Mouse (Mus musculus) megakaryocyte-erythroid progenitor cell, adult 5-6 weeks (primary cell): ENCODE results near the gene 3110021N24Rik. TPM values are rescaled to one million over a fixed set of nuclear protein-coding genes. Genes with fewer than 3 reads are reported as not detected.
"Not testable (repeated sequence)": the region's sequence is repeated elsewhere in the genome, so short reads cannot be mapped to it uniquely, and the experiment has no call there.

Source experiments
- ATAC-seq: replicated peaks from 2 replicates; pipeline ENCODE4 v1.8.0; 2016; ENCODE audit warnings: mild to moderate bottlenecking, inconsistent platforms; ENCODE audit not compliant: severe bottlenecking, poor library complexity, low FRiP score, low TSS enrichment
- total RNA-seq, 2 experiments: library from RNA; stranded (forward) in 1 of 2; stranded (reverse) in 1 of 2; fragments of 200-1000, 215-1000 nt in 1 of 2; fragments of >200 nt in 1 of 2; fragmentation: Nextera tagmentation in 1 of 2; gene quantifications; 2 replicates each; pipeline ENCODE4 v1.2.3; 2014 to 2017

3110021N24Rik gene
- total RNA-seq (2014; fragmentation: Nextera tagmentation) (not detected in 2 replicates), total RNA-seq (2017) (not detected in 2 replicates)

DNA sequence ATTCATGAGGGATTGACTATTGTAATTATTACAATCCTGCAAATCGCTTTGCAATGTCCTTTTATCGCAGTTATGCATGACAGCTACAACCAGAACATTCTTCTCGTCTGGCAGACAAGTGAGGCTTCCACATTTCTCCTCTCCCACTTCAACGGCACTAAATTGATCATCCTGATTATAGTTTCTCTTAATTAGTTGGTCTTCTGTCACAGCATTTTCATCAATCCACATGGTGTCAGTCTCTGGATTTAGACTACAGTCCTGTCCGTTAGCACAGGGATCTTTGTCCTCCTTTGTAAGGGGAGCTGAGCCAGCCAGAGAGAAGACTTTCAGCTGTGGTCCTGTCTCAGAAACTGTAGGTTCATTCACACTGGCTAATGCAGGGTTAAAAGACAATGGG, at the start of gene 3110021N24Rik:
TSS of gene 3110021N24Rik (plus strand) at position 301 of the 400 bp plus-strand sequence.
- no peak for ATAC-seq

GRCm38 (mm10) chr4:108686156-108686555, 33.3 kb upstream of the 3110021N24Rik start:
- no peak for ATAC-seq

- not testable (repeated sequence) for ATAC-seq
These were observed 32.4 kb upstream of the 3110021N24Rik start for GRCm38 (mm10) chr4:108687098-108687497.

DNA sequence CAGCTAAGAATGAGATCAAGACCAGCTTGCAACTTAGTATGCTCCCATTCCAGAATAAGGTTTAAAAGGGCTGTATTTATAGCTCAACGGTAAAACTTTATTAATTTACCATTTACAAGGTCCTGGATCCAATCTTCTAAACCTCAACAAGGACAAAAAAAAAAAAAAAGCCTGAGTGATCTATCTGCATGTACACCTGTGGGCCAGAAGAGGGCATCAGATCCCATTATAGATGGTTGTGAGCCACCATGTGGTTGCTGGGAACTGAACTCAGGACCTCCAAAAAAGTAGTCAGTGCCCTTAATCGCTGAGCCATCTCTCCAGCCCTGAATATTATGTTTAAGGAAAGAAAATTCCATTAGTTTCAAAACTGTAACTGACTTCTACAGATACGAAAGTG, 29.0 kb upstream of the 3110021N24Rik start:
- no peak for ATAC-seq

GRCm38 (mm10) chr4:108691469-108691868, 28.0 kb upstream of the 3110021N24Rik start:
- no peak for ATAC-seq

DNA sequence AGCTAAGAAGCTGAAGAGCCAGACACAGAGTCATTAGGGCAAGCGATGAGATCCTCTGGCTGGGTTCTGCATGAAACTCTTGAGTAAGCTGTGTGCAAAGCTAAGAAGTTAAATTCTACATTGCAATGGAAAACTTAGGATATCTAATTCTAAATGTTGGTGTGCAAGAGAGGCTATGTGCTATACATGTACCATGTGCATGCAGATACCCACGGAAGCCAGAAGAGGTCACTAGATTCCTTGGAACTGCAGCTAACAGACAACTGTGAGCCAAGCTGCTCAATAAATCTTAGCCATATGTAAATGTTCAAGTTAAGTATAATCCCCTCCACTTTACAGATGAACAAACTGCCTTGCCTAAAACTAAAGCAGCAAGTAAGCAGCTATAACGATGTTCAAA, 22.5 kb upstream of the 3110021N24Rik start:
- peak; percentile 61; the same call in 1 of the 2 replicates for ATAC-seq

- ATAC-seq, result no peak
These were observed 11.2 kb upstream of the 3110021N24Rik start for GRCm38 (mm10) chr4:108708209-108708608.

DNA sequence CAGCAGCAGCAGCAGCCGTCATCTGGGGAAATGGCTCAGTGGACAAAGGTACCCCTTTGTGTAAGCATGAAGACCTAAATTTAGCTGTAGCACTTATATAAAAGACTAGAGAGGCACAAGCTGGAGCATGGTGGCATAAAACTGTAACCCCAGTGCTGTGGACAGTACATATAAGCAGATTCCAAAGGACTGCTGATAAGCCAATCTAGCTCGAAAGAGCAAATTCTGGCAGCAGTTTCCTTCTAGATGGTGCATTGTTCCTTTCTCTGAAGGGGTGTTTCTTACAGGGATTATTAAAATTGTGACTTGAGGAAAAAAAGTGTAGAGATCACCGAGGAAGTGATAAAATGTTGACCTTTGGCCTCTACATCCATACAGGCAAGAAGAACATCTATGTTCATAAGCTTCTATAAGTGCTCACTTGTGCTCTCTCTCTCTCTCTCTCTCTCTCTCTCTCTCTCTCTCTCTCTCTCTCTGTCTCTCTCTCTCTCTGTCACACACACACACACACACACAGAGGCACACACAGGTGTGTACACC, 1.9 kb downstream of the 3110021N24Rik start:
- no peak for ATAC-seq

GRCm38 (mm10) chr4:108724102-108724501, 4.7 kb downstream of the 3110021N24Rik start:
- no peak for ATAC-seq

DNA sequence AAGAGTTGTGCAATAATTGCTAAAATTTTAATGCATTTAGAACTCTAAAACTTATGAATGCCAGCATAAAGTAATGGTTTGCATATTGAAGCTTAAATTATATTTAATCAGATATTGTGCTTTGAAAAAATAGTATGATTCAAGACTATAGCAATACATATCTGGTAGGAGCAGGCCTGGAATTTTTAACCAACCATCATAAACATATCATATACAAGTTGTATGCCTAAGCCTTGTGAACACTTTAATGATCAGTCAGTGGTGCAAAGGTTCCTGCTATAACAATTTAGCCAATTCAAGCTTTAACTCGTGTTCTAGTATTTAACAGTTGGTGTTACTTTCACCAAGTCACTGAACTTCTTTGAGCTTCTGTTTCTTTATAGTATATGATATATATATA, 11.0 kb downstream of the 3110021N24Rik start:
- no peak for ATAC-seq

DNA sequence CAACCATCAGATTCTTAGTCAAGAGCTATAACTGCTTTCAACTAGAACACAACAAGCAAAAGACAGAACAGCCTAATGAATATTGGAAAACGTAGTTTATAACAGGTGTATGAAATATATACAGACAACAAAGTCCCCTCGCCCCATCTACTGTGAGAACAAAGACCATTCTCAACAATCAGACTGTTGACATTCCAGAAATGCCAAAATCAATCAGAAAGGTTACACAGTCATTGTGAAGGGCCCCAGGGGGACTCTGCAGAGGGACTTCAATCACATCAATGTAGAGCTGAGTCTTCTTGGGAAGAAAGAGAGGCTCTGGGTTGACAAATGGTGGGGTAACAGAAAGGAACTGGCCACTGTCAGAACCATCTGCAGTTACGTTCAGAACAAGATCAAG, 12.1 kb downstream of the 3110021N24Rik start:
- no peak for ATAC-seq

- ATAC-seq, result no peak
These were observed 26.9 kb downstream of the 3110021N24Rik start for GRCm38 (mm10) chr4:108746160-108746873.

GRCm38 (mm10) chr4:108759583-108759982, 40.1 kb downstream of the 3110021N24Rik start:
- no peak for ATAC-seq

DNA sequence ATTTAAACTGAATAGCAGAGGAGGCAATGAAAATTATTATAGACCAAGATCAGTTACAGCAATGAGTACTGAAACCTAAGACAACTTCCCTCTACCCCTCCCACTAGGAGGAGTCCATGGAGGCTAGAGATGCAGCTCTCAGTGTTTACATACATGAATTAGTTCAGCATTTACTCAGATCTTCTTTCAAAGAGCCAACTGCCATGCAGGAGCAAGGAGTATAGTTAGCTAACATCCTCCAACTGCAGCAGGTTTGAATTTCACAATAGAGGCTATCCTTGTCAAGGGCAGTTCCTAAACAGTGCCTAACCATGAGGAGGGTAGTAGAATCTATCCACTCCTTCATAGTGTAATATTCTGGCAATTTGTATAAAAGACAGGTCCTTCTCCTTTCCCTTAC, 49.1 kb downstream of the 3110021N24Rik start:
- ATAC-seq, result no peak

GRCm38 (mm10) chr4:108779763-108780056, 60.3 kb downstream of the 3110021N24Rik start:
- ATAC-seq, result no peak

- ATAC-seq, result peak; percentile 92
These were observed 60.8 kb downstream of the 3110021N24Rik start, which contains the start of gene Zfyve9 for GRCm38 (mm10) chr4:108780057-108780863. Gene Zfyve9, minus strand, starts transcription at chr4:108780798.

- no peak for ATAC-seq
These were observed 61.4 kb downstream of the 3110021N24Rik start for GRCm38 (mm10) chr4:108780864-108781205.

DNA sequence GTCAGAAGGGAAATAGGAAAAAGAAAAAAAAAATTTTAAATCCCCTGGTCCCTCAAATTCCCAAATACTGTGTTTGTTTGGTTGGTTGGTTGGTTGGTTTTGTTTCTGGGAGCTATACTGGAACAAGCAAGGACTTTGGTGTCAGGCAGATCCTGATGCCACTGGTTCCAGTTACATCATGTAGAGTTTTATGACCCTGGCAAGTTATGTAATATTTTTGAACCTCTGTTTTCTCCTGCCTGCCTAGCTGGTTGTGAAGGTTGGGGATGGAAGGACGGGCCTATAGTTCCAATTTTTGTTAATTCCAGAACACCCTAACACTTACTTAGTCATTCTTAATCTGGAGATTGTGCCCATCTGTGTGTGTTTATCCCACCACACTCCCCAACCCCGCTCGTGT, 62.1 kb downstream of the 3110021N24Rik start:
- ATAC-seq, result no peak

DNA sequence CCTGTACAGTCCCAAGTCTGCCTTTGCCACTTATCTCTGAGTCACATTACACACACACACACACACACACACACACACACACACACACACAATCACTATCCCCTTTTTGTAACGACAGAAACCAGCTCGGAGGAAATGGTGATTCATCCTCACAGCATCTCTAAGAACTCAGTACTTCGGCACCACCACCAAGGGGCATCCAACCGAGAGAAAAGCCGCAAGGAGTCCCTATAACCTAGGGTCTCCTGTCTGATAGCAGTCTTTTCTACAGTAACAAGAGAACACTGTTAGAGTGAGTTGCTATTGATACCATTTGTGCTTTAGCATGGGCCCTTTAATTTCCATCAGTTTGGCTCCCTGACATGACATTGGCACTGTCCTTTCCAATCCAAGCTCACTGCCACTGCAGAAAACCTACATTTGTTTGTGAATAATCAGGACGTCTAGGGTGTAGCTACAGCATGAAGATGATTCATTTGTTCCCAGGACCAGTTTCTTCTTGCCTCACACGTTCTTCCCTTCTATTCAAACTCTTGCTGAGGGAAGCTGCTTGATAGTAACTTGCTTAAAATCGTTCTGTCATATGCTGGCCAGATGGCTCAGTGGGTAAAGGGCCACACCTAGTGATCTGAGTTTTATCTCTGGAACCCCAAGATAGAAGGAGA, 63.1 kb downstream of the 3110021N24Rik start:
- ATAC-seq, result no peak
